Mouse (Mus musculus) right cerebral cortex, adult 18-20 months (tissue): Measurements from ENCODE around the gene Donson.
"Not testable (repeated sequence)": the region's sequence is repeated elsewhere in the genome, so short reads cannot be mapped to it uniquely, and the experiment has no call there.

Experiments used
- DNase-seq: peaks from one replicate; pipeline ENCODE4 v3.0.0; 2022; ENCODE audit warnings: mixed read lengths

Gene Donson

DNA sequence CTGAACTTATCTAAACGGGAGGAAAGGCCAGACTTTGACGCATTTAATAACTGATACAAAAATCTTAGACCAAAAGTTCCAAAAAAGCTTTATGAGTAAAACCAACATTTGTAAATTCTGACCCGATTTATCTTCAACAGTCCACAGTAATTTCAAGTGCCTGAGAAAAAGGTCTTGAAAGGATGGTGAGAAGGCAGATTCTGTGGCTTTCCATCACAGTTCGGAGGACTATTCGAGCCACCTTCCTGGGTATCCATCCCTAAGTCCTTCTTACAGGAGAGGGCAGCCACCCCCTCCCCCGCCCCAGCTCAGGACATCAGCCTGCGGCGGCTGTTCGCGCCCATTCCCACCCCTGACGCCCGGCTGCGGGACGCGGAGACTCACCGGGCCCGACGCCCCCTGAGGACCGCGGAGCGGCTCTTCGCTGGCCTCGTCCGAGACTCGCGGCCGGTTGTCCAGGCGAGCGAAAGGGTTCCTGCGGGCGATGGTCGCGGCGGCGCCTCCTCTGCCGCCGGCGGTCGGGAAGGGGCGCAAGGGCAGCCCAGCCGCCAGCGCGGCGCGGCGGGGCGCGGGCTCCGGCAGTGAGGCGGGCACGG, 449 bp downstream of the Donson start:
- DNase-seq, result no peak

GRCm38 (mm10) chr16:91686369-91686768, 2.2 kb downstream of the Donson start:
- no peak for DNase-seq

GRCm38 (mm10) chr16:91685526-91685925, 3.0 kb downstream of the Donson start:
- DNase-seq, result no peak

DNA sequence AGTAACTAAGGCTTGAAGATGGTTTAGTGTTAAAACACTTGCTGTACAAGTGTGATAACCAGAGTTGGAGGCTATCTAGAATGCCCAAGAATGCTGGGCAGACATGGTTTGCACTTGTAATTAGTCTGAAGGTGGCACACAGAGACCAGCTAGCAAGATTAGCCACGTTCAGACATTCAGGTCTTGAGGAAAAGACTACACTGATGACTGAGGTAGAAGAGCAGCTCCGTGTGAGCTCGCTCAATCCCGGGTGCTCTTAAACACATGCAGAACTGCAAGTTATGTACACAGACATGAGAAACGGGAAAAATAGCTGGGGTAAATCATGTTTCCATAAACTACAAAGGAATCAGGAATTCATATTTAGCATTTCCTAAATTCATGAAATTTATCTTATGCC, 7.9 kb downstream of the Donson start:
- no peak for DNase-seq

DNA sequence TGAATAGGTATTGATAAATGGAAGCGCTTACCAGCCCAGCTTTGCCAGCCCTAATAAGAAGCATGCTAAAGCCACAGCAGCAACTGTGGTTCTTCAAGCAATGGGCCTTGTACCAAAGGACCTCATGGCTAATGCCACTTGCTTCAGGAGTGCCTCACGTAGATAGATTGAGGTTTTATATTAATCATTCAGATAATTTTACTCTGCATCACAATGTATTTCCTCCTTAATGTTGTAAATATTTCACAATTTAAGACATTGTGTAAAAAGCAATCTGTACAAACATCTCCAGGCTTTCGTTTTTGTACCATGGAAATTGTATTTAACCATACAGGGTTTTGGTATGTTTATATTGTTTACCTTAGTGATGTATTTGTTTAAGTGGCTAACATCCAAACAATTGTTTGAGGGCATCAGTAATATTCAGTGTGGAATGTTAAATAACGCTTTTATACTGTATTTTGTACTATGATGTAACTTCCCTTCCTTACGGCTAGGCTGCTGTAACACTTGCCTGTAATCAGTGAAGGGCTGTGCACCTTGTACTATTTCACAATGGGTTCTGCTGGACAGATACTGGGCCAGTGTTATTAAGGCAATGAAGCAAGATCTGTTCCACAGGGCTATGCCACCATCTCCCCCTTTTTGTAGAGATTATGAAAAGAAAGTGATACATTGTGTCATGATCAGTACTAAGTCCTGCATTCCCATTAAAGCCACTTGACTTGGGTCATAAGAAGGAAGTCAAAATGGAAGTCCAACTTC, 10.2 kb downstream of the Donson start:
- no peak for DNase-seq

DNA sequence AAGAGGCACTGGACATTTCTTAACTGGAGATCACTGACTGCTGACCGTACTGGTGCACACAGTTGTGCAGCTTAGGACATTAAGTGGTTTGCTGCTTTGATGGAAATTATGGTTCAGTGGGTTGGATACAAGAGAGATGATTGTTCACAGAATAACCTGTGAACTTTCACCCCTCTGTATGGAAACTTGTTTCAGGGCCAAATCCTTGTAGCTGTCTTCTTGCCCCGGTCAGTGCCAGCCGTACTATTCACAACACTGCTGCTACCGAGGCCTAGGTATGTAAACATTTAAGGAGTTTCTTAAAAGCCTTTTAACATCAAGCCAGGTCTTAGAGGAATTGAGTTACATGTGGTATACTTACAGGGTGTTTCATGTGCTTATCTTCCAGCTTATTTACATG, 14.1 kb downstream of the Donson start:
- DNase-seq, result no peak

- DNase-seq, result no peak
Measured at GRCm38 (mm10) chr16:91663795-91664194, 24.8 kb downstream of the Donson start.

- peak; percentile 48 for DNase-seq
Measured at GRCm38 (mm10) chr16:91662336-91662735, 26.2 kb downstream of the Donson start.

- DNase-seq, result no peak
Measured at GRCm38 (mm10) chr16:91661397-91661796, 27.2 kb downstream of the Donson start.

DNA sequence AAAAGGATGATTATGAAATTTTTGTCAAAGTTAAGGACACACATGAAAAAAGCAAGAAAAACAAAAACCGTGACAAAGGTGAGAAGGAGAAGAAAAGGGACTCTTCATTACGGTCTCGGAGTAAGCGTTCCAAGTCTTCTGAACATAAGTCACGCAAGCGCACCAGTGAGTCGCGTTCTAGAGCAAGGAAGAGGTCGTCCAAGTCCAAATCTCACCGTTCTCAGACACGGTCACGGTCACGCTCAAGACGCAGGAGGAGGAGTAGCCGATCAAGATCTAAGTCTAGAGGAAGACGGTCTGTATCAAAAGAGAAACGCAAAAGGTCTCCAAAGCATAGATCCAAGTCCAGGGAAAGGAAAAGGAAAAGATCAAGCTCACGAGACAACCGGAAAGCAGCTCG, 28.8 kb downstream of the Donson start:
- no peak for DNase-seq

- no peak for DNase-seq
Measured at GRCm38 (mm10) chr16:91658471-91658870, 30.1 kb downstream of the Donson start.

DNA sequence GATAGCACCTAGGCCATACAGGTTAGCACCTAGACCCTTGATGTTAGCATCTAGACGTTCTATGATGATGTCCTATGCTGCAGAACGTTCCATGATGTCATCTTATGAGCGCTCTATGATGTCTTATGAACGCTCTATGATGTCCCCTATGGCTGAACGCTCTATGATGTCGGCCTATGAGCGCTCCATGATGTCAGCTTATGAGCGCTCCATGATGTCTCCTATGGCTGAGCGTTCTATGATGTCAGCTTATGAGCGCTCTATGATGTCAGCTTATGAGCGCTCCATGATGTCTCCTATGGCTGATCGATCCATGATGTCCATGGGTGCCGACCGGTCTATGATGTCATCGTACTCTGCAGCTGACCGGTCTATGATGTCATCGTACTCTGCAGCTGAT, 31.3 kb downstream of the Donson start:
- DNase-seq, result no peak

DNA sequence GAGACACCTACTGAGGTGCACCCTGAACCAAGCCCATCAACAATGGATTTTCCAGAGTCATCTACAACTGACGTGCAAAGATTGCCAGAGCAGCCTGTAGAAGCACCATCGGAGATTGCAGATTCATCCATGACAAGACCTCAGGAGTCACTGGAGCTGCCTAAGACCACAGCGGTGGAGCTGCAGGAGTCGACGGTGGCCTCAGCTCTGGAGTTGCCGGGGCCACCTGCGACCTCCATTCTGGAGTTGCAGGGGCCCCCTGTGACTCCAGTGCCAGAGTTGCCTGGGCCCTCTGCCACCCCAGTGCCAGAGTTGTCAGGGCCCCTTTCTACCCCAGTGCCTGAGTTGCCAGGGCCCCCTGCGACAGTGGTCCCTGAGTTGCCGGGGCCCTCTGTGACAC, 33.3 kb downstream of the Donson start:
- DNase-seq, result no peak

DNA sequence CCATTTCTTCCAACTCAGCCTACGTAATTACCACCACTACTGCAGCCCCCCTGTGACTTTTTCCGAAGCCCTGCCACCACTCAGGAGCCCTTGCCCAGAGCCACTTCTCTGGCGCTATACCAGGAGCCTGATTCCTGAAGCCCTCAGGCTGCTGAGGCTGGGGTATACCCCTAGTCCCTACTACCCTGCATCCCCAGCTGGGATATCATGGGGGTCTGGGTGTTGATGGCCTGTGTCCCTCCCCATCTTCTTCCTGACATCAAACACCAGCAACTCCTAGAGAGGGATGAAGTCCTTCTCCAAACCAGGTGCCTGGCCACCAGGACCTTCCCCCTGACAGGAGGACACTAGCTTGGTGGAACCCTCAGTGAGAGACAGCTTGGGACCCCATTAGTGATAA, 36.4 kb downstream of the Donson start:
- DNase-seq, result no peak

GRCm38 (mm10) chr16:91649781-91650180, 38.8 kb downstream of the Donson start:
- no peak for DNase-seq

GRCm38 (mm10) chr16:91649246-91649645, 39.3 kb downstream of the Donson start:
- DNase-seq, result no peak

- DNase-seq, result peak; percentile 63
Measured at GRCm38 (mm10) chr16:91648220-91648550, 40.4 kb downstream of the Donson start.

DNA sequence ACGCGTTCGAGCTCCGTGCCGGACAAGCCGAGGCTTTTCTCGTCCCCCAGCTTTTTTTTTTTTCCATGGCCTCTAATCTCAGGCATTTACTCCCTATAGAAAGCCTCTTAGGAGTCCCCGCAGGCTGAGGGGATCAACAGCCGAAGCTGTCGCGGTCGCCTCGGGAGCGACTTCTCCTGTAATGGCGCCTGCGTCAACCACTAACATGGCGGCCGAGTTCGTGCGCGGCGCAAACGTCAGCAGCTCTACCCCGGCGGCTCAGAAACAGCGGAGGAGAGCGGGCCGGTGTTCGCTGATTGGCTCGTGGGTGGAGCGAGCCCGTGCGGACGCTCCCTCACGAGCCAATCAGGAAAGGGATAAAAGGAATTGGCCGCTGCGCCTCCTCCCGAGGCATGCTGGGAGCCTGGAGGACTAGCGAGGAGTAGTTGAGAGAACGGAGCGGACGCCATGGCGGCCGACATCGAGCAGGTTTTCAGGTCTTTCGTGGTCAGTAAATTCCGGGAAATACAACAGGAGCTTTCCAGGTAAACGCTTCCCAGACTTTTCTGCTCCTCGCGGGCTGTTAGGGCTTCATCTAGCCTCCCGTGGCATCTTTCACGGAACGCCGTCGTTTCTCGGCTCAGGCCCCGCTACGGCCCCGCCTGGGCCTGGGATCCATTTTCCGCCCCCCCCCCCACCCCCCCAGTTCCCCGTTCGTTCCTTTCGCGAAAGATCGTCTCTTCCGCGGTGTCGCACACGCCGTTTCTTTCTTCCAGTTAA, 40.9 kb downstream of the Donson start, which contains the start of gene Son:
Gene Son (plus strand): TSS at position 46 of the 759 bp plus-strand sequence.
- DNase-seq, result peak; percentile 99

GRCm38 (mm10) chr16:91646681-91647419, 41.7 kb downstream of the Donson start, which contains the start of gene Gart:
TSS of gene Gart (minus strand) at chr16:91646952.
- peak; percentile 96 for DNase-seq

DNA sequence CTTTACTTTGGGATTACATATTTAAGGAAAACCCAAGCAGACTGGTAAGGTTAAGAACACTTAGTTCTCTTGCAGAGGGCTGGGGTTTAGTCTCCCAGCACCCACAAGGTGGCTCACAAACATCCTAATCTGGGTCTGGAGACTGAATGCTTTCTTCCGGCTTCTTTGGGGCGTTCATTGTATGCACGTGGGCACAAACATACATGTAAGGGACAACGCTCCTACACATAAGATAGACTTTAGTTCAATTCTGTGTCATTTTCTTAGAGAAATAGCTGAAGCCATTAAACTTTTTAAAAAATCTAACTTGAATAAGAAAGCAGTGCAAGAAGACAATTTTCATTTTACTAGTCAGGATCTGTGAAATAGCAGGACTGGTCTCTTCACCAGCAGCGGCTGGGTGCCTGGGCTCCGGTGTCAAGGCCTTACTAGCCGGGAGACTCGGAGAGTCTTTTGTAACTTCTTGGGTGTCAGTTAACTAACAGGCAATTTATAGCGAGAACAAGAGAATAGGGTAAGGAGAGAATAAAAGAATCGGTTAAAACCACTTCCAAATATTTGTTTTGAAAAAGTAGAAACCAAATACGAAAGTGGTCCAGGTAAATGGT, 42.5 kb downstream of the Donson start:
- DNase-seq, result no peak

DNA sequence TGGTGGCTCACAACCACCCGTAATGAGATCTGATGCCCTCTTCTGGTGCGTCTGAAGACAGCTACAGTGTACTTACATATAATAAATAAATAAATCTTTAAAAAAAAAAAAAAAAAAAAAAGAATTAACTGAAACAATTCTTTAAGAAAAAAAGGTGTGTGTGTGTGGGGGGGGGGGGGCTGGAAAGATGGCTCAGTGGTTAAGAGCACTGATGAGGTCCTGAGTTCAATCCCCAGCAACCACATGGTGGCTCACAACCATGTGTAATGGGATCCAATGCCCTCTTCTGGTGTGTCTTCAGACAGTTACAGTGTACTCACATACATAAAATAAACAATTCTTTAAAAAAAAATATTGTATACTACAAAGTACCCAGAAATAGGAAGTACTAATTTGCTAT, 43.1 kb downstream of the Donson start:
- DNase-seq, result not testable (repeated sequence)

GRCm38 (mm10) chr16:91644901-91645300, 43.7 kb downstream of the Donson start:
- DNase-seq, result no peak

GRCm38 (mm10) chr16:91640171-91640570, 48.4 kb downstream of the Donson start:
- no peak for DNase-seq
